Mouse (Mus musculus) heart, embryonic 15.5 days (tissue): ENCODE measurements around the gene Cib3. TPM values are rescaled to one million over a fixed set of nuclear protein-coding genes. Genes with fewer than 3 reads are reported as not detected.

Experiments
- ATAC-seq: fragments of 200-750 bp; cut with Nextera tagmentation; replicated peaks from 2 replicates; pipeline ENCODE4 v1.8.0; 2017; ENCODE audit warnings: low read depth, moderate TSS enrichment; ENCODE audit not compliant: insufficient number of reproducible peaks, insufficient read depth, low FRiP score
- H3K27ac ChIP-seq: fragments of 300-500 bp; sonication (generic); 2 replicates; pipeline ENCODE4 v1.5.1; 2015; ENCODE audit warnings: mild to moderate bottlenecking, inconsistent platforms
- H3K27me3 ChIP-seq: fragments of 300-500 bp; sonication (generic); 2 replicates; pipeline ENCODE4 v1.6.1; 2015; ENCODE audit warnings: inconsistent platforms
- H3K36me3 ChIP-seq: fragments of 300-500 bp; sonication (generic); 2 replicates; pipeline ENCODE4 v1.6.1; 2015; ENCODE audit warnings: mild to moderate bottlenecking, inconsistent platforms
- H3K4me1 ChIP-seq: fragments of 300-500 bp; sonication (generic); replicated peaks from 2 replicates; pipeline ENCODE4 v1.6.1; 2015; ENCODE audit warnings: inconsistent platforms
- H3K4me2 ChIP-seq: fragments of 300-500 bp; sonication (generic); 2 replicates; pipeline ENCODE4 v1.6.1; 2015; ENCODE audit warnings: inconsistent platforms, mild to moderate bottlenecking, moderate library complexity
- H3K4me3 ChIP-seq: fragments of 300-500 bp; sonication (generic); 2 replicates; pipeline ENCODE4 v1.5.1; 2015; ENCODE audit warnings: mild to moderate bottlenecking, inconsistent platforms
- H3K9ac ChIP-seq: fragments of 300-500 bp; sonication (generic); 2 replicates; pipeline ENCODE4 v1.6.1; 2015; ENCODE audit warnings: mild to moderate bottlenecking, inconsistent platforms
- H3K9me3 ChIP-seq: fragments of 300-500 bp; sonication (generic); replicated peaks from 2 replicates; pipeline ENCODE4 v1.6.1; 2016; ENCODE audit warnings: inconsistent platforms
- WGBS: fragments of 180-500 bp; shearing (Covaris S2); methylation state at CpG from one replicate; pipeline ENCODE4 v1.1.7; 2015; ENCODE audit warnings: mixed read lengths; 5-methylcytosine and 5-hydroxymethylcytosine counted together
- polyA plus RNA-seq: library from polyadenylated mRNA; unstranded; fragments of >200 nt; fragmentation: Nextera tagmentation; extraction: Ambion mirVana; gene quantifications from 2 replicates; pipeline ENCODE4 v1.2.1, GENCODE M21; 2015

Cib3 gene
- polyA plus RNA-seq, 1 experiment from 2014 or later: not detected

GRCm38 (mm10) chr8:72239499-72240402 is 27.1 kb upstream of the Cib3 start, which contains the start of gene Ap1m1:
Gene Ap1m1 (plus strand): TSS chr8:72240018.
- no peaks in the 10 kb centered on the region for H3K27me3 ChIP-seq
- no peaks in the 10 kb centered on the region for H3K9me3 ChIP-seq
- ATAC-seq: peak; percentile 96
- H3K4me2 ChIP-seq: peak within 1 kb of the TSS; percentile 80
- H3K4me1 ChIP-seq: peaks cover 19% of the 10 kb centered on the region
- peaks cover 4% of the 10 kb centered on the region; the same call in 1 of the 2 replicates for H3K36me3 ChIP-seq
- peak within 1 kb of the TSS; percentile 65 for H3K9ac ChIP-seq
- H3K27ac ChIP-seq: peak within 1 kb of the TSS; percentile 96
- peak within 1 kb of the TSS; percentile 76 for H3K4me3 ChIP-seq
- under 1% methylated on average over 54 of the region's 54 CpGs for WGBS

- Histone ChIP-seq H3K9me3 (no peaks in the 10 kb centered on the region), H3K4me1 (peaks cover 11% of the 10 kb centered on the region), H3K27me3 (no peaks in the 10 kb centered on the region), H3K27ac (no peak overlapping the region), H3K36me3 (peaks cover 30% of the 10 kb centered on the region), H3K4me3 (no peak overlapping the region), H3K4me2 (no peak overlapping the region), H3K9ac (no peak overlapping the region)
- 90% methylated on average over 5 of the region's 5 CpGs for WGBS
- ATAC-seq: no peak
These were observed 10.0 kb upstream of the Cib3 start for GRCm38 (mm10) chr8:72222656-72223055.

- Histone ChIP-seq H3K27me3 (no peaks in the 10 kb centered on the region; the same call in 1 of the 2 replicates), H3K27ac (no peak overlapping the region), H3K9ac (no peak overlapping the region), H3K4me3 (peak overlapping the region; percentile 72), H3K4me1 (peaks cover 11% of the 10 kb centered on the region), H3K9me3 (no peaks in the 10 kb centered on the region), H3K36me3 (peaks cover 30% of the 10 kb centered on the region), H3K4me2 (peak overlapping the region; percentile 76)
- 84% methylated on average over 4 of the region's 4 CpGs for WGBS
- ATAC-seq: no peak
These were observed 8.1 kb upstream of the Cib3 start for GRCm38 (mm10) chr8:72220758-72221157.

GRCm38 (mm10) chr8:72219541-72220363 is 7.1 kb upstream of the Cib3 start, which contains the start of gene Fam32a:
Gene Fam32a (plus strand): TSS chr8:72219730.
- Histone ChIP-seq H3K9me3 (no peaks in the 10 kb centered on the region), H3K4me1 (peaks cover 11% of the 10 kb centered on the region), H3K27ac (peak within 1 kb of the TSS; percentile 74), H3K27me3 (peaks cover 7% of the 10 kb centered on the region), H3K9ac (peak within 1 kb of the TSS; percentile 66), H3K36me3 (peaks cover 30% of the 10 kb centered on the region), H3K4me2 (peak within 1 kb of the TSS; percentile 76), H3K4me3 (peak within 1 kb of the TSS; percentile 72)
- 11% methylated on average over 39 of the region's 39 CpGs for WGBS
- peak; percentile 95 for ATAC-seq

- peaks cover 11% of the 10 kb centered on the region for H3K4me1 ChIP-seq
- H3K36me3 ChIP-seq: peaks cover 28% of the 10 kb centered on the region
- peak overlapping the region; percentile 74; the same call in 1 of the 2 replicates for H3K27ac ChIP-seq
- no peak for ATAC-seq
- peak overlapping the region; percentile 72 for H3K4me3 ChIP-seq
- peak overlapping the region; percentile 76 for H3K4me2 ChIP-seq
- 77% methylated on average over 10 of the region's 10 CpGs for WGBS
- H3K9me3 ChIP-seq: no peaks in the 10 kb centered on the region
- H3K9ac ChIP-seq: no peak overlapping the region
- H3K27me3 ChIP-seq: peaks cover 13% of the 10 kb centered on the region
These were observed 6.3 kb upstream of the Cib3 start for GRCm38 (mm10) chr8:72218781-72219540.

GRCm38 (mm10) chr8:72215871-72216270 is 3.2 kb upstream of the Cib3 start:
- WGBS: 28% methylated on average over 1 of the region's 1 CpGs
- ATAC-seq: no peak
- H3K4me1 ChIP-seq: peaks cover 8% of the 10 kb centered on the region
- H3K27ac ChIP-seq: no peak overlapping the region
- H3K27me3 ChIP-seq: peaks cover 16% of the 10 kb centered on the region
- H3K4me3 ChIP-seq: no peak overlapping the region
- H3K36me3 ChIP-seq: no peaks in the 10 kb centered on the region
- no peak overlapping the region for H3K4me2 ChIP-seq
- H3K9me3 ChIP-seq: no peaks in the 10 kb centered on the region
- no peak overlapping the region for H3K9ac ChIP-seq

GRCm38 (mm10) chr8:72215060-72215459 is 2.4 kb upstream of the Cib3 start:
- H3K27me3 ChIP-seq: peaks cover 16% of the 10 kb centered on the region
- no peak for ATAC-seq
- H3K36me3 ChIP-seq: no peaks in the 10 kb centered on the region
- H3K4me2 ChIP-seq: no peak overlapping the region
- 39% methylated on average over 2 of the region's 2 CpGs for WGBS
- no peak overlapping the region for H3K27ac ChIP-seq
- no peaks in the 10 kb centered on the region for H3K4me1 ChIP-seq
- no peak overlapping the region for H3K9ac ChIP-seq
- H3K4me3 ChIP-seq: no peak overlapping the region
- H3K9me3 ChIP-seq: no peaks in the 10 kb centered on the region

- Histone ChIP-seq H3K4me2 (no peak within 1 kb of the TSS), H3K4me3 (no peak within 1 kb of the TSS), H3K27me3 (peaks cover 16% of the 10 kb centered on the region), H3K4me1 (no peaks in the 10 kb centered on the region), H3K9ac (no peak within 1 kb of the TSS), H3K27ac (no peak within 1 kb of the TSS), H3K36me3 (no peaks in the 10 kb centered on the region), H3K9me3 (no peaks in the 10 kb centered on the region)
- ATAC-seq: no peak
- 66% methylated on average over 4 of the region's 4 CpGs for WGBS
These were observed 899 bp upstream of the Cib3 start, which contains the start of gene Gm11034 for GRCm38 (mm10) chr8:72213536-72213935. Gene Gm11034 (minus strand): TSS chr8:72213636.

- Histone ChIP-seq H3K27me3 (peaks cover 16% of the 10 kb centered on the region), H3K4me1 (no peaks in the 10 kb centered on the region), H3K36me3 (no peaks in the 10 kb centered on the region), H3K27ac (no peak overlapping the region), H3K4me2 (no peak overlapping the region), H3K9me3 (no peaks in the 10 kb centered on the region), H3K9ac (no peak overlapping the region), H3K4me3 (no peak overlapping the region)
- WGBS: 81% methylated on average over 1 of the region's 1 CpGs
- ATAC-seq: no peak
These were observed 791 bp downstream of the Cib3 start for GRCm38 (mm10) chr8:72211846-72212245.

- no peaks in the 10 kb centered on the region for H3K4me1 ChIP-seq
- no peak overlapping the region for H3K27ac ChIP-seq
- no peak overlapping the region for H3K4me3 ChIP-seq
- no peak overlapping the region for H3K4me2 ChIP-seq
- no peak overlapping the region for H3K9ac ChIP-seq
- H3K36me3 ChIP-seq: no peaks in the 10 kb centered on the region
- H3K9me3 ChIP-seq: no peaks in the 10 kb centered on the region
- 59% methylated on average over 2 of the region's 2 CpGs for WGBS
- peaks cover 16% of the 10 kb centered on the region for H3K27me3 ChIP-seq
- ATAC-seq: no peak
These were observed 1.9 kb downstream of the Cib3 start for GRCm38 (mm10) chr8:72210710-72211109.
